17 mouse cellular contexts compared by ENCODE assay signal in genomic region chr16:8178946-8179345, GRCm38 (mm10).
A peak's percentile ranks its signal among the peaks of the same experiment; 100 is the strongest.
DNase-seq lines count a peak whose midpoint lies in the region; ATAC-seq and TF ChIP-seq lines count a peak whose summit lies in the region.
"Had no signal": no experiment of that assay in that cellular context is flagged by ENCODE, and none has a peak within 500 bp of the region (broad histone marks: within the 10 kb centered on the region; RNA-seq: fewer than 3 reads in every experiment).

No protein-coding gene starts in this region.

- 13% methylated on average over 1 of the region's 1 CpGs for WGBS in hindbrain, postnatal 0 days
- WGBS in hindbrain, embryonic 13.5 days, result 28% methylated on average over 1 of the region's 1 CpGs

- H3K4me3 ChIP-seq in hindbrain, postnatal 0 days (ENCODE audit: low read length), result no peak overlapping the region
- H3K4me3 ChIP-seq in hindbrain, embryonic 13.5 days, result no peak overlapping the region
- H3K4me3 ChIP-seq: embryonic facial prominence, embryonic 13.5 days; intestine, embryonic 15.5 days; kidney, embryonic 15.5 days; liver, embryonic 12.5 days; neural tube, embryonic 12.5 days; stomach, embryonic 15.5 days had no signal

- peak; percentile 82 for DNase-seq in hindbrain, postnatal 0 days (ENCODE audit: low spot score)
- DNase-seq in brain, adult 2 months (ENCODE audit: low read depth, low spot score), result peak; percentile 71
- peak; percentile 92 to 94 for DNase-seq in cerebellum, postnatal 10 days
- no peak for DNase-seq in T-cell, adult 2 months (ENCODE audit: low spot score)
- DNase-seq in lung, postnatal 25 days (ENCODE audit: low spot score), result no peak
- DNase-seq: heart, postnatal 4 days; layer of hippocampus, postnatal 36 days; lung, embryonic 14.5 days; spleen, adult 18-20 months had no signal

- no peaks in the 10 kb centered on the region for H3K27me3 ChIP-seq in hindbrain, postnatal 0 days (ENCODE audit: insufficient read depth, low read length)
- 0 out of 2 replicates have a peak, but pooled peaks cover 2% of the 10 kb centered on the region for H3K27me3 ChIP-seq in hindbrain, embryonic 13.5 days
- H3K27me3 ChIP-seq: intestine, embryonic 15.5 days; kidney, embryonic 15.5 days; liver, embryonic 12.5 days; neural tube, embryonic 12.5 days; stomach, embryonic 15.5 days had no signal

- no peak overlapping the region for H3K9ac ChIP-seq in hindbrain, postnatal 0 days (replicated peaks; ENCODE audit: low read length)
- no peak overlapping the region for H3K9ac ChIP-seq in hindbrain, embryonic 13.5 days
- H3K9ac ChIP-seq: embryonic facial prominence, embryonic 13.5 days; intestine, embryonic 15.5 days; kidney, embryonic 15.5 days; liver, embryonic 12.5 days; lung, embryonic 14.5 days; neural tube, embryonic 12.5 days; stomach, embryonic 15.5 days had no signal

- TF ChIP-seq CTCF in hindbrain, postnatal 0 days (IDR thresholded peaks at IDR 0.05; ENCODE audit: low read depth), result no peak

- peaks cover 4% of the 10 kb centered on the region; the same call in 1 of the 2 replicates for H3K4me1 ChIP-seq in hindbrain, postnatal 0 days (ENCODE audit: insufficient read depth, low read length)
- 0 out of 2 replicates have a peak, but pooled peaks cover 10% of the 10 kb centered on the region for H3K4me1 ChIP-seq in hindbrain, embryonic 13.5 days (replicated peaks)
- H3K4me1 ChIP-seq: intestine, embryonic 15.5 days; kidney, embryonic 15.5 days; liver, embryonic 12.5 days; neural tube, embryonic 12.5 days; stomach, embryonic 15.5 days had no signal

- no peaks in the 10 kb centered on the region for H3K9me3 ChIP-seq in hindbrain, postnatal 0 days (ENCODE audit: low read length)
- H3K9me3 ChIP-seq in hindbrain, embryonic 13.5 days, result no peaks in the 10 kb centered on the region
- H3K9me3 ChIP-seq: embryonic facial prominence, embryonic 13.5 days; intestine, embryonic 15.5 days; kidney, embryonic 15.5 days; liver, embryonic 12.5 days; neural tube, embryonic 12.5 days; stomach, embryonic 15.5 days had no signal

- peak; percentile 64 for ATAC-seq in hindbrain, postnatal 0 days
- no peak for ATAC-seq in hindbrain, embryonic 13.5 days (ENCODE audit: low FRiP score)
- ATAC-seq in cerebellum, adult (ENCODE audit: insufficient number of reproducible peaks, low FRiP score, low TSS enrichment), result peak; percentile 58
- ATAC-seq: intestine, embryonic 15.5 days; liver, embryonic 12.5 days had no signal

- H3K36me3 ChIP-seq in hindbrain, postnatal 0 days (ENCODE audit: insufficient read depth, low read length), result no peaks in the 10 kb centered on the region
- no peaks in the 10 kb centered on the region for H3K36me3 ChIP-seq in hindbrain, embryonic 13.5 days
- H3K36me3 ChIP-seq: embryonic facial prominence, embryonic 13.5 days; intestine, embryonic 15.5 days; kidney, embryonic 15.5 days; liver, embryonic 12.5 days; neural tube, embryonic 12.5 days; stomach, embryonic 15.5 days had no signal

- H3K27ac ChIP-seq in hindbrain, postnatal 0 days, result no peak overlapping the region
- H3K27ac ChIP-seq in hindbrain, embryonic 13.5 days, result no peak overlapping the region
- H3K27ac ChIP-seq: embryonic facial prominence, embryonic 13.5 days; intestine, embryonic 15.5 days; kidney, embryonic 15.5 days; liver, embryonic 12.5 days; neural tube, embryonic 12.5 days; stomach, embryonic 15.5 days had no signal

- H3K4me2 ChIP-seq in hindbrain, postnatal 0 days (ENCODE audit: low read depth, low read length), result no peak overlapping the region
- no peak overlapping the region for H3K4me2 ChIP-seq in hindbrain, embryonic 13.5 days
- H3K4me2 ChIP-seq: embryonic facial prominence, embryonic 13.5 days; intestine, embryonic 15.5 days; kidney, embryonic 15.5 days; liver, embryonic 12.5 days; lung, embryonic 14.5 days; neural tube, embryonic 12.5 days; stomach, embryonic 15.5 days had no signal

Comparison
In these comparisons a context has a peak if more than half of its experiments do, and no peak if none do; other contexts are left out.
1. DNase-seq: peak in hindbrain, postnatal 0 days (single experiment), brain, adult 2 months (single experiment) and cerebellum, postnatal 10 days (2 of 2); none in T-cell, adult 2 months (single experiment) and lung, postnatal 25 days (single experiment).